Mouse (Mus musculus): Measurements from ENCODE around the gene Depdc1b. TPM values are rescaled to one million over a fixed set of nuclear protein-coding genes. Genes with fewer than 3 reads are reported as not detected.

The Depdc1b gene
- polyA plus RNA-seq, 1 experiment: 0.38 TPM

DNA sequence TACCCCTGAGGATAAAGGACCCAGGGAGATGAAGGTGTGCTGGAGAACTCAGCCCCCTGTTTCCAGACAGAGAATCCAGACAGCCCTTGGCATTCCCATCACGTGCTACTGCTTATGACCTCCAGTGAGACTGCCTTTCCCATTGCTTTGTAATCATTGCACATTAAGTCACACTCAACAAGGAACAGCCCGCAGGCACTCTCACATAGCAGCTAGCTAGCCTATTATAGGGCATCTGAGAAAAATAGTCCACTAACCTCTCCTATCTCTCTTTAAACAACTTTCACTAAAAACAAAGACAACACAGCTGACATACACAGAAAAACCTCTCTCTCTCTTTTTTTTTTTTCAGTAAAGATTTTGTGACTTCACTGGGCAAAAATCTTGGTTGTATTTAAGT lies 113.5 kb downstream of the Depdc1b start:
- no peak for DNase-seq (ENCODE audit: extremely low spot score in 1 of 2, low spot score in 1 of 2)

DNA sequence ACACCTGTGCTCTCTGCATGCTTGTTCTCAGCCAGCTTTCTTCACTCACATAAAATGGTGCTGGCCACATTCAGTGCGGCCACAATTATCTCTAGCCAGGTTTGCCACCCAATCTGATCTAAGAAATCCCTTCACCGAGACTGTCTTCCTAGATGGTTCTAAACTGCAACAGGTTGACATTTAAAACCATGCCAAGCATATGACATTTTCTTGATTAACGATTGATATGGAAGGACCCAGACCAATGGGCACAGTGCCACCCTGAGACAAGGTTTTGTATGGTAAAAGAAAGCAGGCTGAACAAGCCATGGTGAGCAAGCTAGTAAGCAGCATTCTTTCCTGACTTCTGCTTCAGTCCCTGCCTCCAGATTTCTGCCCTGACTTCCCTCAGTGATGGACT lies 115.6 kb downstream of the Depdc1b start:
- DNase-seq (ENCODE audit: extremely low spot score in 1 of 2, low spot score in 1 of 2): no peak

- DNase-seq (ENCODE audit: extremely low spot score in 1 of 2, low spot score in 1 of 2): no peak
These were observed 119.6 kb downstream of the Depdc1b start for GRCm38 (mm10) chr13:108435687-108436086.

DNA sequence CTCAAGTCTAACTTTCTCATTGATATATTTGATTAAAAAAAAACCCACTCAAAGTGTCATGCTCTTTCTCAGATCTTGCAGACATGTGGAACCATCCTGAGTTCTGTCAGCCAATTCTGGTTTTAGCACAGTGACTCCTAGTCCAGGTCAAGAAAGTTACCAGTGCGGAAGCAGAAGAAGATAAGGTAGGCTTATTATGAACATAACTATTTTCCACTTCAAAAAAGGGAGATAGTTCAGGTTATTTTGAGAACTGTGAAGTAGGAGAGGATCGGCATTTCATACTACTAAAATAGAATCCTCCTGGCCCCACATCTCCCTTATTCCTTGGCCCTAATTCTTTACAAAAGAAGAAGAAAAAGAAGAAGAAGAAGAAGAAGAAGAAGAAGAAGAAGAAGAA lies 121.3 kb downstream of the Depdc1b start:
- DNase-seq (ENCODE audit: extremely low spot score in 1 of 2, low spot score in 1 of 2): no peak

GRCm38 (mm10) chr13:108439012-108439411 lies 122.9 kb downstream of the Depdc1b start:
- no peak for DNase-seq (ENCODE audit: extremely low spot score in 1 of 2, low spot score in 1 of 2)

DNA sequence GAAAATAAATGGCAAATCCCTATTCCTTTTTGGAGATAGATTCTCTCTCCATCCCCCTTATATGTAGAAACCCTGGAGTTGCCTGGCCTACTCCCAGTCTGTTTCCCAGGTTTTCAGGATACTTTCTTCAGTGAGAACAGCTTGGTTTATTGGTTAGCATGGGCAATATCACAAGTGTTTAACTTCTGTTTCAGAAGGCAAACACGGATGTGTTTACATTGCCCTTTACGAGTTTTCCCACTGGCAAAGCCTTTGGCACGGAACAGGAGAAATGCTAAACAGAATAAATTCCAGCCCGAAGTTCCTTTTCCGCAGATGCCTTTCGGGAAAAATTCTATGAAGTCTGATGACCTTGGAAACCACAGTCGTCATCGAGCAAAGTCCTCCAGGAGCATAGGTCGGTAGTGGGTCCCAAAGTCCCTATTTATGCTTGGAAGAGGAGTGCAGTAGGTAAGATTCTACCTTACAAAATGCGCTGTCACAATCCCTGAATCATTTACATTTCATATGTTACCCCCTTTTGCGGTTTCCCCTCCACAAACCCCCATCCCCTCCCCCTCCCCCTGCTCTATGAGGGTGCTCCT lies 132.3 kb downstream of the Depdc1b start:
- no peak for DNase-seq (ENCODE audit: extremely low spot score in 1 of 2, low spot score in 1 of 2)

DNA sequence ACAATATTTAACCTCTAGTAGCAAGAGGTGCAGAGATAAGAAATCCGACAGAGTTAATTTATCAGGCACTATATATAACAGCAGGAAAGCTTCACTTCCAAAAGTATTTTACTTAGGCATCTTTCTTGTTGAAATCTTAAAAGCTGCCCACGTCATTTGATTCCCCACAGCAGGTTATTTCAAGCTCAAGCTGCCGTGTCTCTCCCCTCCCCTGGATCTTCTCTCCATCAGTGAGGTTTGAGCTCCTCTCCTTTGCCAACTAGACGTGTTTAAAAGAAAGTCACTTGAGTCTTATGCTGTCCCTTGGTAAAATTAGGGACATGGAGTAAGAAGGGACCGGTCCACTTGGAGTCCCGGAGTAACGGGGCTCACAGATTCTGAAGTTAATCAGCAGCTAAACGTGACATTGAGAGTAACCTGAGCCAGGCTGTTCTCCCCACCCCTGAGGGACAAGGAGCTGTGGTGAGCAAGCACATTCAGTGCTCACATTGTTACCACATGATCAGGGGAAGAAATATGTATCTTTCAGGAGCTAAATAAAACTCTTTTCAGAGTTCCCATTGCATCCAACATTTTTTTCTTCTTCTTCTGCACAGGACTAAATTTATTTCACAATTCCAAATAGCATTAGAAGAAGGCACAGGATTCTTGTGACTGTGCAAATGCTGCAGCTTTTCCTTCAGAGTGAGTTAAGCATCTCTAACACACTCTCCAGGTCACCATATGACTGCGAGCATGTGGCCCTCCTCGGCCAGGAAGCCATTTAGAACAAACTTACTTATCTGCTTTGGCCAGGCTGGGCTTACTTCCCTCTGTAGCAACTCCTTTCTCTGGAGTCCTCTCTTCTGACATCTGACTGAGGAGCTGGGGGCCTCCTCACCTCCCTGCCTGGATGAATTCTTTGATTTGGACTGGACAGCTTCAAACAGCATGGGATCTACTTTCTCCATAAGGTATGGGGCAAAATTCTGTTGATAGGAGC lies 133.3 kb downstream of the Depdc1b start, which contains the start of gene Pde4d:
TSS of gene Pde4d (plus strand) at position 833 of the 982 bp plus-strand sequence.
- DNase-seq (ENCODE audit: extremely low spot score in 1 of 2, low spot score in 1 of 2): peak; percentile 27 to 50

DNA sequence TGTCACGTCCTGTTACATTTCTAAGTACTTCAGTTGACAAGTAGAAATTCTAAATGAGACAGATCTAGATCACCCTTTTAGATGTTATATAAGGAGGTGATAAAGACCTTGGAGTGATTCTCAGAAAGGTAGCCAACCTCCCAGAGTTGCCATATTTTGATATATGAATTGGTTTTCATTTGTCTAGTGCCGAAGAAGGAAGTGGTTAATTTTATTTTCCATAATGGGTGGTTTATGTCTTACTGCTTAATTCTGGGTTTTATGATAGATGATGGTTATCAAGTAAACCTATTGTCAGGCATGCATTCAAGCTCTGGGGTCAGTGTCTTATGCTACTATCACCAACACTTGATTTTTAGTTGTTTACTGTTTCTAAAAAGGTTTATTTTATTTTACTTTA lies 135.0 kb downstream of the Depdc1b start:
- DNase-seq (ENCODE audit: extremely low spot score in 1 of 2, low spot score in 1 of 2): no peak

DNA sequence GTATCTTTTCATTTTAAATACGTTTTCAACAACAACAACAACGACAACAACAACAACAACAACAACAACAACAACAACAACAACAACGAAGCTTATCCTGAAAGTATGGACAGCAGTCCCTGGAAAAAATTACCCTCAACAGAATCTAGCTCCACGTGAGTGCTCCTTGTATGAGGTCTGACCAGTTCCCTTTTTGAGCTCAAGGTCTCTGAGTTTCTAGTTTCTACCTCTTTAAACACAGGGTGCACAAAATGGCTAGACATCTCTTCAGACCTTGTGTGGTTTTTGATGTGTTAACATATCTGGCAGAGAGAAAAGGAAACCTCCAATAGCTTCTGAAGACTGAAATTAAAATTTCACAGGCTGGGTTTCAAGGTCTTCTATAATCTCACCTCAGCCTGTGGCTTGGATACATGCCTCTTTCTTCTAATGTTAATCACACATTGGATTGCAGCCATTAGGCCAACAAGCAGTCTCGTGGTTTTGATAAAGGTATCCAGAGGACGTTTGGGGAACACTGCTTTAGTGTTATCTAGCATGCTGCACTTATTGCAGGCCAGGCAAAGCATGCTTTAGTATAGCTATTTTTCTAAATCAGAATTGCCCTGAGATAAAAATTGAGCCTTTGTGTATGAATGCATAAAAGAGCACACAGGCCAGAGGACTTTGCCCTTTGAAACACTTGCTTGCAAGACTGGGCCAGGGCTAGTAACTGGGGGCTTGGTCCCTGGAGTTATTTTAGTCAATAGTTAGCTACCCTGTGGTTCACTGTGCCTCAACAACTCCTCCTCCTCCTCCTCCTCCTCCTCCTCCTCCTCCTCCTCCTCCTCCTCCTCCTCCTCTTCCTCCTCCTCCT lies 137.2 kb downstream of the Depdc1b start:
- no peak for DNase-seq (ENCODE audit: extremely low spot score in 1 of 2, low spot score in 1 of 2)

Other genes starting within 250 kb of the Depdc1b start
- gene Ndufaf2, start 157.7 kb upstream of the Depdc1b start, polyA plus RNA-seq (2012; rRNA removed): 38.4 and 38.6 TPM in 2 replicates
- gene Ercc8, start 157.6 kb upstream of the Depdc1b start, polyA plus RNA-seq (2012; rRNA removed): 13.1 and 14.3 TPM in 2 replicates
- gene Elovl7, start 101.9 kb upstream of the Depdc1b start, polyA plus RNA-seq (2012; rRNA removed): 9.5 and 9.8 TPM in 2 replicates
- 40.3 and 43.7 TPM in 2 replicates for gene Pde4d, start 133.6 kb downstream of the Depdc1b start, polyA plus RNA-seq (2012; rRNA removed)

Data from frontal cortex, adult 2 months (tissue).